Mouse (Mus musculus) heart, adult 2 months (tissue): ENCODE measurements around the gene Arhgef1.

Source experiments
- CTCF ChIP-seq: fragments of 200-600 bp; IDR thresholded peaks from 2 replicates; pipeline ENCODE4 v1.8.1; 2022; ENCODE audit warnings: antibody characterized with exemption, mild to moderate bottlenecking, moderate library complexity
- EP300 ChIP-seq: fragments of 200-500 bp; IDR thresholded peaks from 2 replicates; pipeline ENCODE4 v1.6.1; 2011; ENCODE audit warnings: low read depth, low read length, control low read depth; ENCODE audit not compliant: insufficient read depth
- POLR2A ChIP-seq: fragments of 200-500 bp; IDR thresholded peaks from 2 replicates; pipeline ENCODE4 v1.6.1; 2011; ENCODE audit warnings: mild to moderate bottlenecking, low read depth, low read length, control low read depth; ENCODE audit not compliant: insufficient read depth

- TF ChIP-seq EP300 (no peak), CTCF (no peak), POLR2A (no peak)
Observed at GRCm38 (mm10) chr7:24853233-24853563, 49.5 kb upstream of the Arhgef1 start.
